Mouse (Mus musculus): ENCODE measurements around the gene Zmynd8.
"Not testable (repeated sequence)": the region's sequence is repeated elsewhere in the genome, so short reads cannot be mapped to it uniquely, and the experiment has no call there.

Zmynd8 gene

GRCm38 (mm10) chr2:165815103-165815880 is 83.5 kb downstream of the Zmynd8 start:
- no peak for ATAC-seq (ENCODE audit: insufficient number of reproducible peaks, low FRiP score, low TSS enrichment)

DNA sequence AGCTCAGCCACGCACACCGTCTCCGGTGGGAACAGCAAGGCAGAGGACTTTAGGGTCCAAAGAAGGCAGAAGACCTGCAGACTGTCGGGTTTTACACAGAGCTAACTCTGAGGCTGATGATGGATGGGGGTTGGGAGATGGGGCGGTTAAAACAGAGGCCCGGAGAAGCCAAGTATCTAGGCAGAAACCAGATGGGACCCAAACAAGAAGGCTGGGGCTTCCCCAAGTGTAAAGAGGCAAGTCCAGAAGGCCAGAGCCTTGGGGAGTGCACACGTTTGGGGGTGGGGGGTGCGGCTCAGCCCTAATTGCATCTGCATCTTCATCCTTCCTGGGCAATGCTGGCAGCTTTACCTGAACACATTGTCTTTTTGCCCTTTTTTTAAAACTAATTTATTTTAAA is 85.9 kb downstream of the Zmynd8 start:
- no peak for ATAC-seq (ENCODE audit: insufficient number of reproducible peaks, low FRiP score, low TSS enrichment)

- ATAC-seq (ENCODE audit: insufficient number of reproducible peaks, low FRiP score, low TSS enrichment), result no peak
Measured at GRCm38 (mm10) chr2:165811536-165811935, 87.3 kb downstream of the Zmynd8 start.

- no peak for ATAC-seq (ENCODE audit: insufficient number of reproducible peaks, low FRiP score, low TSS enrichment)
Measured at GRCm38 (mm10) chr2:165809901-165810477, 88.8 kb downstream of the Zmynd8 start.

- ATAC-seq (ENCODE audit: insufficient number of reproducible peaks, low FRiP score, low TSS enrichment), result no peak
Measured at GRCm38 (mm10) chr2:165809091-165809490, 89.7 kb downstream of the Zmynd8 start.

DNA sequence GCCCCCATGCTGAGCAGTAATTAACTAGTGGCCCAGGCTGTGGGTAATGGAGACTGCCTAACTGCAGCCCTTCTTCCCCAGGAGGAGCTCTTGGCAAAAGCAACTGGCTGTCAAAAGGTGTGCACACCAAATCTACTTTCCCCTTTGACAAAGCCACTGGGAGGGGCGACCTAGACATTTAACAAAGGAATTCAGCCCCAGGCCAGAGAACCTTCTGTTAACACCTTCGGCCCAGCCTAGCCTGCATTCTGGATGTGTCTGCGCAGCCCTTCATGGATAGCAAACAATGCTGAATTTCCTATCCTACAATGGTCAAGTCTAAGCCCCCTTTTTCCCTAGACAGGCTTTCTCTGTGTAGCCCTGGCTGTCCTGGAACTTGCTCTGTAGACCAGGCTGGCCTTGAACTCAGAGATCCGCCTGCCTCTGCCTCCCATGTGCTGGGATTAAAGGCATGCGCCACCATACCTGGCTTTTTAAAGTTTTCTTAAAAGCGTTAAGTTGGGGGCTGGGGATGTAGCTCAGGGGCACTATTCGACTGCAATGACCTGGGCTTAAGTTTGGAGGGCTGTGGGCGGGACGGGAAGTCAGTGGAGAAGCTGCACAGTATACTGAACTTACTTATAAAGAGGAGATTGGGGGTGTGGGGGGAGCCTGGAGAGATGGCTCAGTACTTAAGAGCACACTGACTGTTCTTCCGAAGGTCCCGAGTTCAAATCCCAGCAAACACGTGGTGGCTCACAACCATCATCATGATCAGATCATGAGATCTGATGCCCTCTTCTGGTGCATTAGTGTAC is 90.4 kb downstream of the Zmynd8 start:
- no peak for ATAC-seq (ENCODE audit: insufficient number of reproducible peaks, low FRiP score, low TSS enrichment)

DNA sequence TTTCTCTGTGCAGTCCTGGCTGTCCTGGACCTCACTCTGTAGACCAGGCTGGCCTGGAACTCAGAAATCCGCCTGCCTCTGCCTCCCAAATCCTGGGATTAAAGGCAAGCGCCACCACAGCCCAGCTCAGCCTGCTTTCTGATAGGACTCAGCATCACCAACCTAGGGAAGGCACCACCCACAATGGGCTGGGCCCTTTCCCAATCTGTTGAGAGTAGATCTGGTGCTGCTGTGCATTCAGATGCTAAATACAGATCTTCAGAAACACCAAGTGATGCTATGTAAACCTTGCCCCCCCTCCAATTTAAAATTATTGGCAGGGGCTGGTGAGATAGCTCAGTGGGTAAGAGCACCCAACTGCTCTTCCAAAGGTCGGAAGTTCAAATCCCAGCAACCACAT is 98.6 kb downstream of the Zmynd8 start:
- not testable (repeated sequence) for ATAC-seq (ENCODE audit: insufficient number of reproducible peaks, low FRiP score, low TSS enrichment)

GRCm38 (mm10) chr2:165797876-165798275 is 100.9 kb downstream of the Zmynd8 start:
- ATAC-seq (ENCODE audit: insufficient number of reproducible peaks, low FRiP score, low TSS enrichment), result no peak

GRCm38 (mm10) chr2:165793283-165793638 is 105.6 kb downstream of the Zmynd8 start:
- ATAC-seq (ENCODE audit: insufficient number of reproducible peaks, low FRiP score, low TSS enrichment), result no peak

DNA sequence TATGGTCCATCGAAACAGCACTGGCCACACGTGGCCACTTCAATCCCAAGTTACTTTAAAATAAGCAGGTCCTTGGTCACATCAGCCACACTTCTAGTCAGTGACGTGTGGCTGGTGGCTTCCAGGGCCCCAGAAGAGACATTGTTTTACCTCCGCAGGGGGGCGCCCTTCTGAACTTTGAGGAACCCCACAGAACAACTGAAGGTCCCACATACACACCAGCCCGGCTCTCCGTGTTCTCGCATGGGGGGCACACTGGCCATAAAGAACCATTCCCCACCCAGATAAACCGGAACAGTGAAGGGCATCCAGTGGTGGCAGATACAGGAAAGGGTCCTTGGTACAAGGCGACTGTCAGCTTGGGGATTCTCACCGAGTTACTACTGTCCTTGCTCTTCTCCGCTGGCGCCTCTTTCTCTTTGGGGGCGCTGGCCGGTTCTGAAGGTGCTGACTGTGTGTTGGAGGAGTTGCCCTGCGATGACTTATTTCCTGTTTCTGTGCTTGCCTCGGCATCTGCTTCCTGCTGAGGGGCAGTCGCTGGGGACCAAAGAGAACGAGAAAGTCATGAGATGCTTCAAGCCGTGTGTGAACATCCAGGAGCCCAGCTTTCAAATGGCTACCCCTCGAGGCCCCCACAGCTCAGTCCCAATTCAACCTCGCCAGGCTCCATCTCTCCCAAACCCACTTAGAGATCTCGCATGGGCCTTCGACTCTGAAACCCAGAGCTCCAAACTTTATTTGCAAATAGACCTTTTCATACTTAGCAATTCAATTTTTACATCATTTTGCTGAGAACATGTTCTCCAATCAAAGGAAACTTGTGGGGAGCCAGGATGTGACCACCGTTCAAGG is 106.2 kb downstream of the Zmynd8 start:
- no peak for ATAC-seq (ENCODE audit: insufficient number of reproducible peaks, low FRiP score, low TSS enrichment)

DNA sequence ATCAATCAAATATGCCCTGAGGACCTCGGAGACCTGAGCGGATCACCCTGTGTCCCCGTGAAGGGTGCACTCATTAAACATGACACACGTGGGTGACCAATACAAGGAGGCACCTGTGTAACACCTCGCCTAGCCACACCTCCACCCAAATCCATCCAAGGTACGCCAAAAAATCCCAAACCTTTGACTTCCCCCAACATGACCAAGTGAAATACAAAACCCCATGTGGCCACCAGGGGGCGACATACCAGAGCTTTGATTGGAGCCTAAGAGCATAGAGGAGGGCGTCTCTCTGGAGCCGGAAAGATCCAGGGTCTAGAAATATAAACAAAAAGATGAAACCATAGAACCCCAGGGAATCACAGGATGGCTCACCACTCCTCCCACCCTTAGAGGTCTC is 107.2 kb downstream of the Zmynd8 start:
- ATAC-seq (ENCODE audit: insufficient number of reproducible peaks, low FRiP score, low TSS enrichment), result 0 out of 2 replicates have a peak, but pooled peaks have one; percentile 16

DNA sequence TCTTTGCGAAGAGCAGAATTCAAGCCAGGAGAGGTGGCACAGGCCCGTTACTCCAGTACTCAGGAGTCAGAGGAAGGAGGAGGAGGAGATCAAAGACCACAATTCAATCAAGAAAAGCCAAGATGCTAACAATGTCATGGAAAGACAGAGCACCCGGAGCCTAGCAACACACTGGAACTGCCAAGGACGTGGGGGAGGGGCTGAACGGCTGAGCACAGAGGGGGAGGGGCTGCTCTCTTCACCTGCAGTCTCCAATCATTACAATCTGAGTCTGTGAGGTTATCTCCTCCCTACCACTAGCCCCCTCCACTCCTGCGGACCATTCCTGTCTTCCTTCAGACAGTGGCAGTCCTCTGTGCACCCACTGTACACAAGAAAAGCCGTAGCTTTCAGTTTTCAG is 107.8 kb downstream of the Zmynd8 start:
- no peak for ATAC-seq (ENCODE audit: insufficient number of reproducible peaks, low FRiP score, low TSS enrichment)

GRCm38 (mm10) chr2:165789667-165790066 is 109.1 kb downstream of the Zmynd8 start:
- no peak for ATAC-seq (ENCODE audit: insufficient number of reproducible peaks, low FRiP score, low TSS enrichment)

DNA sequence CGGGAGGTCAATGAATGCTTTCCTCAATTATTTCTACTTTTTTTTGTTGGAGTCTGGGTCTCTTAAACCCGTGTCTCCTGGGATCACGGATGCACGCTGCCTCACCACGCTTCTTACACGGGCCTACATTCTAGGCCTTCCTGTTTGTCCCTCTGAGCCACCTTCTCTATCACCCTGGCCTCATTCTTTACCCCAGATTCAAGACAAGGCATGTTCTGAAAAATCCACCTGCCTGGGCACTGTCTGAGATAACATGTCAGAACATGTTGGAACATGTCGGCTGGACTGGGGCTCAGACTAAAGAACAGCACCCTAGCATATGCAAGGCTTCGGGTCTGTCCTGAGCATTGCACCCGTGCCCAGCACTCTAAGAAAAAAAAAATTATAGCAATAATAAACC is 110.0 kb downstream of the Zmynd8 start:
- no peak for ATAC-seq (ENCODE audit: insufficient number of reproducible peaks, low FRiP score, low TSS enrichment)

GRCm38 (mm10) chr2:165788005-165788404 is 110.8 kb downstream of the Zmynd8 start:
- peak; percentile 45; the same call in 1 of the 2 replicates for ATAC-seq (ENCODE audit: insufficient number of reproducible peaks, low FRiP score, low TSS enrichment)

DNA sequence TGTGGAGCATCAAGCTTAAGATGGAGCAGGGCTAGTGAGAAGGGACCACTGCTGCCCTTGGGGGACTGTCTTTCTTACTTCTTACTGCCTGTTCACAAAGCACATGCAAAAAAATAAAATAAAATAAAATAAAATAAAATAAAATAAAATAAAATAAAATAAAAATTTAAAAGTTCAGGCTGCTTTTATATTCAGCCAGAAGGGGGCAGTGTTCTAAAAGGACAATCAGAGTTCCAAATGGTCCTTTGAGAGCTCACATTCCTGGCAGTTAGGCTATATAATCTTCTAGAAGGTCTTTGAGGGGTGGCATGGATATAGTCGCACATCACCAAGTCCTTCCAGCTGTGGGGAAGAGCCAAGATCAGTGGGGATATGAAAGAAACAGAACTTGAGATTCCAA is 112.3 kb downstream of the Zmynd8 start:
- ATAC-seq (ENCODE audit: insufficient number of reproducible peaks, low FRiP score, low TSS enrichment), result no peak

- no peak for ATAC-seq (ENCODE audit: insufficient number of reproducible peaks, low FRiP score, low TSS enrichment)
Measured at GRCm38 (mm10) chr2:165785312-165786036, 113.3 kb downstream of the Zmynd8 start.

- ATAC-seq (ENCODE audit: insufficient number of reproducible peaks, low FRiP score, low TSS enrichment), result no peak
Measured at GRCm38 (mm10) chr2:165782324-165782723, 116.5 kb downstream of the Zmynd8 start.

DNA sequence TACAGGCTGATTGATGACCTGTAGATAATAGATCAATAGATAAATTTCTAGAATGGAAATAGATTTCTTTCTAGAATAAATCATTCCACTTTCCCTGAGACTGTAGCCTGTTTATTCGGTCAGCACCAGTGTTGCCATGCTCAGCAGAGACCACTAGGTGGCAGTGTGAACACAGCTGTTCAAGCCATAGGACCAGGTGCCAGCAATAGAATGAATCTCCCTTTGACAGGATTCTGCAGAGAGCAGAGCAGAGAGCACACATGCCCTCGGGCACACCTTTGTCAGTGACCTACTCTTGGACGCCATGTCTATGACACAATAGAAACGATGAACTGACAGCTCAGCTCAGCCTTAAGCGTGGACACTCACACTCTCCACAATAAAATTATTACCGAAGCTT is 119.9 kb downstream of the Zmynd8 start:
- peak; percentile 77 for ATAC-seq (ENCODE audit: insufficient number of reproducible peaks, low FRiP score, low TSS enrichment)

Data from cerebellum, adult (tissue).